Mouse (Mus musculus) adrenal gland, adult (tissue): Measurements from ENCODE around the gene Tmem62.
"Not testable (repeated sequence)": the region's sequence is repeated elsewhere in the genome, so short reads cannot be mapped to it uniquely, and the experiment has no call there.

Experiments used
- DNase-seq, 2 experiments: peaks; one replicate each; pipeline ENCODE4 v3.0.0; 2022 to 2023; ENCODE audit warnings: low spot score in 1 of 2; ENCODE audit not compliant: inconsistent age in 2 of 2

Gene Tmem62

GRCm38 (mm10) chr2:120985241-120985640 is 8.4 kb downstream of the Tmem62 start:
- no peak for DNase-seq

DNA sequence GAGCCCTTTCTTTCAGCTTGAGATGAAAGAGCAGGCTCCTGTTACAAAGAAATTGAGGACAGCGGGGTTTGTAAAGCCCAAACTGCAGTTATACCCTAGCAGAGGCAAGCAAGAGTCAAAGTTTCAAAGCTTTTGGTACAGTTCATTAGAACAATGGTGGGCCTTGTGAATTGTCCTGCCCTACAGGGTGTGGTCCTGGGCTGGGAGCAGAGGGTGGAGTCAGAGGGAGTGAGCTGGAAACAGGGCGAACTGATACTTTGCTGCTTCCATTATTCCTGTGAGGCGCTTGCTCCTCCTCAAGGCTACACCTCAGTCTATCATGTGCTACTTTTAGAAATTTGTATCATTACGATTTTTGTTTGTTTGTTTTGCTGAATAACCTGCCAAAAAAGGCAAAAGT is 14.4 kb downstream of the Tmem62 start:
- no peak for DNase-seq

DNA sequence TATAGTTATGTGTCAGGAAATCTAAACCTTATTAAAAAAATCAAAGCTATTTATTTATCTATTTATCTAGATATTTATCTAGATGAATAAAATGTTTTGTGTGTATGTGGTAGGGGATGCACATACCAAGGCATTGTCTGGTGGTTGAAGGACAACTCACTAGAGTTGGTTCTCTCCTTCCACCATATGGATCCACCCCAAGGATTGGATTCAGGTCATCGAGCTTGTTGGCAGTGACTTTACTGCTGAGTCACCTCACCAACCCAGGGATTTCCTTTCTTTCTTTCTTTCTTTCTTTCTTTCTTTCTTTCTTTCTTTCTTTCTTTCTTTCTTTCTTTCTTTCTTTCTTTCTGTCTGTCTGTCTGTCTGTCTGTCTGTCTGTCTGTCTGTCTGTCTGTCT is 19.8 kb downstream of the Tmem62 start:
- DNase-seq, result not testable (repeated sequence)

- no peak for DNase-seq
These were observed 22.0 kb downstream of the Tmem62 start for GRCm38 (mm10) chr2:120998863-120999262.

DNA sequence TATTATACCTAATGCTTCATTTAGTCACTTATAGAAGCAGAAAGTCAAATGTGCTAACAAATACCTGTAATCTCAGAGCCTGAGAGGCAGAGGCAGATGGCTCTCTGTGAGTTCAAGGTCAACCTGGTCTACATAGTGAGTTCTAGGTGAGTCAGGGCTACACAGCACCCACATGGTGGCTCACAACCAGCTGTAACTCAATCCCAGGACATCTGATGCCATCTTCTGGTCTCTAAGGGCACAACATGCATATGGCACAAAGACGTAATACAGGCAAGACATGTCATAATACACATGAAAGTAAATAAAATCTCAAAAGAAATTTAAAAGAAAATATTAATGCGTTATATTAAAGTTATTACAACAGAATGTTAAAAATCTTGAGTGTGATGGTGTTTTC is 26.8 kb downstream of the Tmem62 start:
- peak in 1 of 2 experiments; percentile 56 for DNase-seq

DNA sequence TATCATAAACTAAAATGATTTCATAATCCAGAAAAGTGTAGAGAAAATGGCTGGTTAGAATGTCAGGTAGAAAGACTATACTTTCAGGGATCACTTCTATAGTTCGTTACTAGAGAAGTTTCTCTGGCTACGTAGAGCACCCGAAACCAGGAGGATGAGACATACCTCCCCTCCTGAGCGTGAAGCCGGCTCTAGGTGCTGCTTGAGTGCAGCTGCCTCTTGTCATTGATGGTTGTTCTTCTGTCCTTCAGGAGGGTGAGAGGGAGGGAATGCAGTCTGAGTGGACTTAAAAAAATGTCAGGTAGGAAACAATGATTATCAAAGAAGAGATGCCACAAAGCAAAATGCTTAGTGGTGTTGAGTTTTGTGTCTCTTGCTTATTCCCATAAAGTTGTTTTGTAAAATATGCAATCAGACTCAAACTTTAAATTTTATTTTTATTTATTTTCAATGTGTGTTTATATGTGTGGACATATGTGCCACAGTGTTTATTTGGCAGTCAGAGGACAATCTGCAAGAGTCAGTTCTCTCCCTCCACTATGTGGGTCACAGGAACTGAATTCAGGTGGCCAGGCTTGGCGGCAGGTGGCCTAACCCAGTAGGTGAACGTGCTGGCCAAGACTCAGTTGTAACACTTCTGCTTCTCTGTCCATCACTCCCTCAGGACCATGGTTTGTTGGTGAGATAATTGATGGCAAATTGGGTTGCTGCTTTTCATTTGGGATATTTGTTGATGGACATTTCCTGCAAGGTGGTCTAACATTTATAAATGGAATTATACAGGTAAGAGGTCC is 27.4 kb downstream of the Tmem62 start:
- no peak for DNase-seq

DNA sequence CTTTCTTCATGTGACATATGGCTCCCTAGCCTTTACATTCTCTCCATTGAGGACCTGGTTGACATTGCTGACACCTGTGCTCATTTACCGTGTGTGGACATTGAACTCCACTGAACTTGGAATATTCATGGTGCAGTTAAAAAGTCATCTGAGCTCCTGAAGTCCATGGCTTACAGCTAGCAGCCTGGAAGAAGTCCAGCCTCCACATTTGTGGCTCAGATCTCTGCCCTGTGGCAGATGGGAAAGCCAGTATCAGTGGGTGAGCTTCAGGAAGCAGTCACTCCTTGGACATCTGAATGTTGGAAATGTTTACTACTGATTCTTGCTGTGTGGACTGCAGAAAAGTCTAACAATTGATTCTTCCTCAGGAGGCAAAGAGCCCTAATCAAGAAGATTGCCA is 30.2 kb downstream of the Tmem62 start:
- DNase-seq, result no peak

DNA sequence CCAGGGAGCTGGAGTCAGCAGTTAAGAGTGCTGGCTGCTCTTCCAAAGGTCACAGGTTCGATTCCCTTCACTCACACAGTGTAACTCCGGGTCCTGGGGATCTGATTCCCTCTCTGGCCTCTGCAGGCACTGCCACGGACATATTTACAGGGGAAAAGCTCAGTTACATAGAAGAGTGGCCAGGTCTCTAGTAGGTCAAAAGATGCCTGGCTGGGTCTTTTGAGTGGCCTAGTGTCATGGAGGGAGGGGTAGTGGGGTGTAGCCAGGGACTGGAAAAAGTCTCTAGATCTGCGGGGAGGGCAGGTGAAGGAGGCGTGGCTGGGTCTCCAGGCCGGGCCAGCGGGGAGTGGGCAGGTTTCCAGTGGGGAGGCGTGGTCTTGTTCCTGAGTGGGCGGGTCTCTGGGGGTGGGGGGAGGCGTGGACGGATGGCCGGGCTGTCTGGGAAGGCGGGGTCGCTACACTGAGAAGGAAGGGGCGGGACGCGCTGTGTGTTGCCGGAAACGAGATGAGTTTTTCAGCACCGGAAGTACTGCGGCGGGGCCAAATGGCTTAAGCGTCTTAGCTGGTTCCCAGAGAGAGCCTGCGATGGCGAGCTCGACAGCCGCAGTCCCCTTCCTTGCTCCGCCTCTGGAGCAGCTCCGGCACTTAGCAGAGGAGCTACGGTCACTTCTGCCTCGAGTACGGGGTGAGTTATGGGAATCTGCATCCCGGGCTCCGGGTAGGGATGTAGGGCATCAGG is 31.3 kb downstream of the Tmem62 start, which contains the start of gene Ccndbp1:
Ccndbp1 (plus strand) TSS at position 479 of the 739 bp plus-strand sequence.
- DNase-seq, result peak; percentile 93 to 98

- DNase-seq, result no peak
These were observed 31.8 kb downstream of the Tmem62 start for GRCm38 (mm10) chr2:121008664-121009007.

- DNase-seq, result no peak
These were observed 32.4 kb downstream of the Tmem62 start for GRCm38 (mm10) chr2:121009071-121009677.

GRCm38 (mm10) chr2:121012676-121013075 is 35.9 kb downstream of the Tmem62 start:
- DNase-seq, result no peak

DNA sequence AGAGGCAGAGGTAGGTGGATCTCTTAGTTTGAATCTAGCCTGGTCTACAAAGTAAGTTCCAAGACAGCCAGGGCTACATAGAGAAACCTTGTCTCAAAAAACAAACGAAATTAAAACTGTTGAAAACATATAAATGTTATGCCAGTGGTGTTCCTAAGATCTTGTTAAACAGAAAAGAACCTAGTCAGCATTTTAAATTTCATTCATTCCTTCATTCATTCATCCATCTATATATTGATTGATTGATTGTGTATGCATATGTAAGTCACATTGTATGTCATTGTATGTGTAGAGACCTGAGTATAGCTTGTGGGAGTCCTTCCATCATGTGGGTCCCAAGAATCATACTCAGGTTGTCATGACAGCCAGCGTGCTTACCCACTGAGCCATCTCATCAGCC is 38.7 kb downstream of the Tmem62 start:
- DNase-seq, result no peak

DNA sequence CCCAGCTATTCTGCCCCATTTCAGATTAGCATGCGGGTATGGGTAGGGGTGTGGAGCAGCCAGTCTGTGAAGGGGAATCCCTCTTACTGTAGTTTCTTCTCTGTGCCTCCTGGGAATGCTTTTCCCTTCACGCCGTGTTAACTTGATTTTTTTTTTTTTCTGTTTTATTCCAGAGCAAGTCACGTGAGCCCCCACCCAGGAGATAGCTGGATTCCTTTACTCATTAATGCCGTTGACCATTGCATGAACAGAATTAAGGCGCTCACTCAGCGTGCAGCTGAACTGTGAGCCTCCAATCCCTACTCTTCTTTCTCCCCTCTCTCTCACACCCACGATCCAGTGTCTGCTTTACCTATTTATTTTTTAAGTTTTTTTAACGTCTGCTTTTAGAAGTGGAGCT is 39.4 kb downstream of the Tmem62 start:
- DNase-seq, result no peak

DNA sequence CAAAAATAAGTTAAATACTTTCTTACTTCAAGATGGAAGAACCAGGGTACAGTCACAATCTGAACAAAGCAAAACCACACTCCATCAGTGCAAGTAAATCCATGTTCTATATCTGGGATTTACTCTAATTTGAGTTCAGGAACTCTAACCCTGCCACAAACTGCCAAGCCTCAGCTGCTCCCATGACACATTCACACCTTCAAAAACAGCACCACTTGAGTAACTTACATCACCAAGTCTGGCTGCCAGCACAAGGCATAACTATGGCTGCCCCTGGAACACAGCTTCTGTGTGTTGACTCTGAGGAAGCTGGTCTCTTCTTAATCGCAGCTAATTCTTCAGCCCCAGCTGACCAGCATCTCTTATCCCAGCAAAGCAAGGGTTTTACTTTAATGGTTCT is 40.3 kb downstream of the Tmem62 start:
- DNase-seq, result no peak

DNA sequence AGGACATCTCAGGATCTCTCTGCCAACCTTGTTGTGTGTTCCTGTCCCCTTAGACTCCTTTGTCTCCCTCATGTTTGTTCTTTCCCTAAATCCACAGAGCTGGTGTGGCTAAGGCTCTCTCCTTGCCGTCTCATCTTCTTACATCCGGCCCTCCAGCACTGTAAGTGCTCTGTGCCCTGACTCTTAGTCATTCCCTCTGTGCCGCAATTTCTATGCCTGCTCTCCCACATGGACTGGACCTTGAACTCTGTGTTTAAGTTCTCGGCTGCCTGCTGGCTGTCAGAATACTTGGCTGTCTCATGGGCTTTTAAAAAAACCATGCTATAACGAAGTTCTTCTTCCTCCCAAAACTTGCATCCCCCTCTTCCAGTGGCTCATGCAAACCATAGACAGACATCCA is 46.1 kb downstream of the Tmem62 start:
- peak; percentile 43 to 70 for DNase-seq

- DNase-seq, result no peak
These were observed 60.0 kb downstream of the Tmem62 start, which contains the start of gene Epb42 for GRCm38 (mm10) chr2:121036733-121037341. Gene Epb42 (minus strand): TSS chr2:121037072.

- not testable (repeated sequence) for DNase-seq
These were observed 62.0 kb downstream of the Tmem62 start for GRCm38 (mm10) chr2:121038851-121039250.

DNA sequence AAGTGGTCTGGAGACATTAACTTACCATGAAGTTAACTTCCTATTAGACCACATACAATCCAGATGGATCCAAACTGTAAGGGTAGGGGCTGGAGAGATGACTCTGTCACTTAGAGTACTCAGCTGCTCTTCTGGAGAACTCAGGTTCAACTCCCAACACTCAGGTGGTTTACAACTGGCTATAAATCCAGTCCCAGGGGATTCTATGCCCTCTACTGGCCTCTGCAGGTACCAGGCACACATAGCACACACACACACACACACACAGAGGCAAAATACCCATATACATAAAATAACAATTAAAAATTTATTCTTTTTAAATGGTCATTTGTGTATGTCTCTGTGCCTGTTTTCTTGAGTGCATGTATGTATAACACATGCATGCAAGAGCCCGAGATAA is 62.6 kb downstream of the Tmem62 start:
- DNase-seq, result no peak

- DNase-seq, result peak; percentile 9 to 72
These were observed 64.3 kb downstream of the Tmem62 start for GRCm38 (mm10) chr2:121041098-121041497.

- no peak for DNase-seq
These were observed 68.8 kb downstream of the Tmem62 start for GRCm38 (mm10) chr2:121045653-121046052.

DNA sequence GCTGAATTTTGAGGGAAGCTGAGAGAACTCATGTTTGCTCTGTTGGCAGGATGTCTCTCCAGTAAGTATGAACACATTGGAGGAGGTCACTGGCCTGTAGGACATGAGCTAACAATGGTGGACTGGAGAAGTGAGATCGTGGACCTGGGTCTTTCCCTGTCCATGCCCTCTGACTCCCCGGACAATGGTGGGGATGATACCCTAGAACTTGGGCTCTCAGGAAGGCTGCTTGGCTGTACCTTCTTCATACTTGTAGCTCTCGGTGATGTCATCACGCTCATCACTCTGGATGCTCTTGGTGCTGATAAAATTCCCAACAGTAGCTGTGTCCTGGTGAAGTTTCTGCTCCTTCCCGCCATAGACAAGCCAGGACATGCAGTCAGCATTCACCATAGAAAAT is 75.4 kb downstream of the Tmem62 start:
- no peak for DNase-seq
